Mouse (Mus musculus) gastrocnemius, adult 8-10 months (tissue): ENCODE data around the gene Tent5c. TPM values are rescaled to one million over a fixed set of nuclear protein-coding genes. Genes with fewer than 3 reads are reported as not detected.

Experiments used
- total RNA-seq, 4 experiments: library from RNA; stranded (reverse); gene quantifications; 2 replicates each; pipeline ENCODE4 v1.2.4; 2022

Gene Tent5c
- total RNA-seq, 4 experiments from 2014 or later = 0.91 to 1.6 (median 1.2) TPM

Other genes starting within 250 kb of the Tent5c start
- gene Man1a2, start 196.2 kb upstream of the Tent5c start, total RNA-seq = 10 to 100 TPM; 27.3 to 30.0 (median 29.3) TPM